Mouse (Mus musculus): Measurements from ENCODE around the gene Tnrc6c.

Gene Tnrc6c

DNA sequence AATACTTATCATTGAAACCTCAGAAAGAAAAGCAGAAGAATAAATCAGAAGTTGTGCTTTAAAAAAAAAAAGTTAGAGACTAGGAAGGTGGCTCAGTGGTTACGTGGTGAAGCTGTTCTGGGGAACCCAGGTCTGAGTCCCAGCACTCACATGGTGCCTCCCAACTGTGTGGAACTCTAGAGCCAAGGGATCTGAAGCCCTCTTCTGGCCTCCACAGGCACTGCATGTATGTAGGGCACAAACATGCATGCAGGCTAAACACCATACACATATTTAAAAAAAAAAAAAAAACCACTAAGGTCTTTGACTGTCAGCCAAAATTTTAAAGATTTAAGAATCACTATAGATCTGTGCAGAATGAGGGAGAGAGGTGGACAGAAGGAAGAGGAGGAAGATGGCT is 20.4 kb downstream of the Tnrc6c start:
- no peak for DNase-seq (ENCODE audit: low spot score in 2 of 2)

DNA sequence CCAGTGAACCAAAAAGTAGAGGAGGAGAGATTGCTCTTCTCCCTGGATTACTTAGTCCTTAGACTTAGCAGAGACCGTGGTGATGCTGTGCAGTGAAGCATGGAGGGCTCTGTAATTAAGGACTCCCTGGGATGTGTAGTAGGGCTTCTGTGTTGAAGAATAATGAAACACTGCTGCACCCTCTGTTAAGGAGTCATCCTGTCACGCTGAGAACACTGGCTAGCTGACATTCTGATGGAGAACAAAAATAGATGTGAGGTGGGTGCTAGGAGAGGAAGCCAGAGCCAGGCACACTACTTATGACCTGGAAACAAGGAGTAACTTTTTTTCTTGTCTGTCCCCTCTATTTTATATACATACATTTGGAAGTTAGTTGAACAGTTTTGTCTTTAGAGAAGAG is 22.6 kb downstream of the Tnrc6c start:
- no peak for DNase-seq (ENCODE audit: low spot score in 2 of 2)

GRCm38 (mm10) chr11:117677111-117677510 is 23.0 kb downstream of the Tnrc6c start:
- no peak for DNase-seq (ENCODE audit: low spot score in 2 of 2)

DNA sequence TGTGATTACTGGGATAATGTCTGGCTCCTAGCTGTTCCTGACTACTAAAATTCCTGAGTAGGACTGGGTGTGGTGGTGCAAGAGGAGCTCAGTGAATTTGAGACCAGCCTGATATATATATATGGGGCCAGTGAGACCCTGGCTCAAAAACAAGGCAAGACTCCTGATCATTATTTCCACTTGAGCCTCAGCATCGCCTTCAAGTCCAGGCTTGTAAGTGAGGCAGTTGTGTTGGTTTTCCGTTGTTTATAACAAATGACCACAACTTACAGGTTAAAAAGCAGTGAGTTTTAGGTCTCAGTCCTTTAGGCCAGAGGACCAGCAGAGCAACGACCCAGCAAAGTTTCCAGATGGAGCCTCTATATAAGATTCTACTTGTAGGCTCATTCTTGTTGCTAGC is 23.5 kb downstream of the Tnrc6c start:
- no peak for DNase-seq (ENCODE audit: low spot score in 2 of 2)

- DNase-seq (ENCODE audit: low spot score in 2 of 2) = no peak
Observed at GRCm38 (mm10) chr11:117678155-117678554, 24.1 kb downstream of the Tnrc6c start.

- no peak for DNase-seq (ENCODE audit: low spot score in 2 of 2)
Observed at GRCm38 (mm10) chr11:117678740-117679139, 24.7 kb downstream of the Tnrc6c start.

GRCm38 (mm10) chr11:117684640-117685039 is 30.6 kb downstream of the Tnrc6c start:
- DNase-seq (ENCODE audit: low spot score in 2 of 2) = no peak

GRCm38 (mm10) chr11:117685461-117685860 is 31.4 kb downstream of the Tnrc6c start:
- no peak for DNase-seq (ENCODE audit: low spot score in 2 of 2)

DNA sequence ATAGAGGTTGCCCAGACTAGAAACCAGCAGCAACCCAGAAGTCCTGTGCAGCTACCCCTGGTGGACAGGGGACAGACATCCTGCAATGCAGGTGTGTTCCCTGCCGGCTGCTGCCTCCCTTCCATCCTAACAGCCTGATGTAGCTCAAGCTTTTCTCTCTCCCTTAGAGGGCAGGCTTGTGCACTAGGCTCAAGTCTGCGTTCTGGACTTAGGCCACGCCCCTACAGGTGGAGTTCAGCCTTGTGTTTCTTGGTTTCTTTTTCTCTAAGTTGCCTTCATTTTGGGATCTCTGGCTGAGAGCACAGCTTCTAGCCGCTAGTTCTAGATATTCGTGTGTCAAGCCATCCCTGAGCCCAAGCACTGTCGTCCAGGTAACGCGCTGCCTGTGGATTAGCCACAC is 31.9 kb downstream of the Tnrc6c start:
- no peak for DNase-seq (ENCODE audit: low spot score in 2 of 2)

- DNase-seq (ENCODE audit: low spot score in 2 of 2) = no peak
Observed at GRCm38 (mm10) chr11:117688603-117689002, 34.5 kb downstream of the Tnrc6c start.

GRCm38 (mm10) chr11:117691311-117691710 is 37.2 kb downstream of the Tnrc6c start:
- no peak for DNase-seq (ENCODE audit: low spot score in 2 of 2)

DNA sequence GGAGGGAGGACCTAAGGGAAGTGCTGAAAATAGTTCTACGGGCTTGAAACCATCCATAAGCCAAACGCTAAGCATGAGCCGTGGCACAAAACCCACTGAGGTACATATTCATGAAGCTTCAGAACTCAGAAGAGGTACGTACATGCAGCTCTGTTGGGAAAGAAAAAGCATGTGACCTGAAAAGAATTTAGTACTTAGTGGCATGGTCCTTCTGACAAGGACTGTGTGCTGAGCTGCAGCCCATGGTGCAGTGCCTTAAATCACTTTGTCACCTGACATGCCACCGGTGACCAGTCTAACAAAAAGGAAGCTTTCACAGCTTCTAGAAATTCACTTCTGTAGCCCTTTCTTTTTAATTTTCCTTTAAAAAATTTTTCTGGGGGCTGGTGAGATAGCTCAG is 40.0 kb downstream of the Tnrc6c start:
- DNase-seq (ENCODE audit: low spot score in 2 of 2) = no peak

GRCm38 (mm10) chr11:117696585-117696984 is 42.5 kb downstream of the Tnrc6c start:
- no peak for DNase-seq (ENCODE audit: low spot score in 2 of 2)

DNA sequence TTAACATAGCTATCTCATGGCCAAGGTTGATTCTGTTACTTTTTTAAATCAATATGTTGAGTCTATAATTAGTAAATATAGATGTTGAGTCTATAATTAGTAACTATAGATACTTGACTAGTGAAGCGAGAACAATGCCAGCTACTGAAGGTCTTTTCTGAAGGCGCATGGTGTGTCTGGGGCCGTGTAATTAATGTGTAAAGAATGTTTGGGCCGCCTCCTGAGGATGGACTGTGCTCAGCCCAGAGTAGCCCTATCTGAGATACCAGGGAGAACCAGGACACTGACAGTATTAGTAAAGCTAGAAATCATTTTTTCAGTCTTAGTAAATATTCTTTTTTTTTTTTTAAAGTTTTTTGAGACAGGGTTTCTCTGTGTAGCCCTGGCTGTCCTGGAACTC is 46.8 kb downstream of the Tnrc6c start:
- no peak for DNase-seq (ENCODE audit: low spot score in 2 of 2)

- no peak for DNase-seq (ENCODE audit: low spot score in 2 of 2)
Observed at GRCm38 (mm10) chr11:117706267-117706666, 52.2 kb downstream of the Tnrc6c start.

DNA sequence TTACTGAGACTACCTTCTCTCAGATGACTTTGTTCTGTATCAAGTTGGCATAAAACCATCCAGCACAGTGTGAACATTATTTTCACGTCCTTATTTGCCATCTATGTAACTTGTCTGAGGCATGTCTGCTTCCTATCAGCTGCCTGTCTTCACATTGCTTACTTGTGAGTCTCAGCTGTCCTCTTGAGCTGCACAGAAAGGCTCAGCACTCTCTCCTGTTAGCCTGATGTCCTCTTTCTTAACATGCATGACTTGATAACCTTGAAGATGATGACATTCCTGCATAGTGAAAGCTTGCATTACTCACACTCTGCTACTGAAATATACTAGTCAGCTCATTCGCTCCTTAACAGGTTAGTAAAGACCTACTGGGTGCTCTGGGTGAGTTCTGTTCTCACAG is 53.1 kb downstream of the Tnrc6c start:
- DNase-seq (ENCODE audit: low spot score in 2 of 2) = no peak

- DNase-seq (ENCODE audit: low spot score in 2 of 2) = no peak
Observed at GRCm38 (mm10) chr11:117709308-117709707, 55.2 kb downstream of the Tnrc6c start.

DNA sequence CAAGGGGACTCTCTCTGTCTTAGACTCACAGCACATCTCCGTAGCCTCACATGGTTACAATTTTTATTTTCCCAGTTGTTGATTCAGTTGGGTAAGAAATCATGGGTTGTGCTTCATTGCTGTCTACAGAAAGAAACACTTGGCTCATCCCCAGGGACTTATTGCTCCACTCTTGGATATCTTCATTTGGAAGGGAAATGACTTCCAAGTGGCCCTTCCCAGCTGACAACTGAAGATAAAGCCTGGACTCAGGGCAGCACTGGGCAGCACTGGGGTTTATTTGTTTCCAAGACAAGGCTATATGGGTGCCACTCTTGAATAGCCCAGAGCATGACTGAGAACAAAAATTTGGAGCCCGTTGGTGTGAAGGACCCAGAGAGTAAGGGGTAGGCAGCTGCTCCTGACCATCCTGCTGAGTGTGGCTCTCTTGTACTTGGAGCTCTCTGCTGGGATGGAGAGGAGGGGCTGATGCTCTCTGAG is 56.8 kb downstream of the Tnrc6c start:
- DNase-seq (ENCODE audit: low spot score in 2 of 2) = no peak

GRCm38 (mm10) chr11:117712065-117712464 is 58.0 kb downstream of the Tnrc6c start:
- no peak for DNase-seq (ENCODE audit: low spot score in 2 of 2)

GRCm38 (mm10) chr11:117713375-117713774 is 59.3 kb downstream of the Tnrc6c start:
- DNase-seq (ENCODE audit: low spot score in 2 of 2) = no peak

GRCm38 (mm10) chr11:117718838-117719237 is 64.7 kb downstream of the Tnrc6c start:
- DNase-seq (ENCODE audit: low spot score in 2 of 2) = no peak

DNA sequence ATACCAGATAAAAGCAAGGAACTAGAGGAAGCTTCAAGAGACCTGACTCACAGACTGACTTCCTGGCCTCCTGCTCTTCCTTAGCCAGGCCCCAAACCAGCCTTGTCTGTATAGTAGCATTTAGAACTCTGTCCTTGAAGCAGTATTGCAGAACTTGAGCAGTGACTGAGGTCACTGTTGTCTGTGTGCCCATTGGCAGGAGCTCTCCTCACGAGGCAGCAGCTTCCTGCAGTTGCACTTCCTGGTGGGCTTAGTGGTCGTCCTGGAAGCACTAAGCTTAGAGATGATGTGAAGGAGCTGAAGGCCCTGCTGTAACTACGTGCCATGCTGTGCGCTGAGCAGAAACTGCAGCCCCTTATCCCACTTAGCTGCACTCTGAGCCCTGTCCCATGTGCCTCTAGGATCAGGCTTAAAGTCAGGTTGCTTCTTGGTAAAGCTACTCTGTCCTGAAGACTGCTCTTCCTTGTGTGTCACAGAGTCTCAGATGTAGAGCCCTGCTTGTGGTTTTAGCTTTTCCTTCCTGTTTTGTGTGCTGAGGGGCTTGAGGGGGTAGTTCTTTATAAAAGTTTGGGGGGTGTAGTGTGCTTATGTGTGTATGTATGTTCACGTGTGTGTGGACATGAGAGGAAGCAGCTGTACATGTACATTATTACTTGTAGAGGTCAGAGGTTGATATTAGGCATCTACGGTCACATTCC is 70.7 kb downstream of the Tnrc6c start:
- no peak for DNase-seq (ENCODE audit: low spot score in 2 of 2)

- no peak for DNase-seq (ENCODE audit: low spot score in 2 of 2)
Observed at GRCm38 (mm10) chr11:117727031-117727430, 72.9 kb downstream of the Tnrc6c start.

DNA sequence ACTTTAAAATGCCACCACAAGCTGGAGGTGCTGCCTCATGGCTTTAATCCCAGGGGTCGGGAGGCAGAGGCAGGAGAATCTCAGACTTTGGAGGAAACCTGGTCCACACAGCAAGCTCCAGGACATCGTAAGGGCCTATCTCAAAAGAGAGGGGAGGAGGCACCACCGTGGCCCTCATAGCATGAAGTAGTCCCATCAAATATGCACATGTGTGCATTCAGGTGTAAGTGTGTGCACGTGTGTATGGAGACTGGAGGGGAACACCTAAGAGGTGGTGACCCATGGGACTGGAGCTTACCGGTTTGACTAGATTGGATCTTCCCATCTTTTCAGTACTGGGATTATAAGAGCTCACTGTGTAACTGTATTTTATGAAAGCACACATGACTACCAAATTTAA is 74.2 kb downstream of the Tnrc6c start:
- no peak for DNase-seq (ENCODE audit: low spot score in 2 of 2)
